Mouse (Mus musculus): ENCODE measurements around the gene Mtpn. TPM values are rescaled to one million over a fixed set of nuclear protein-coding genes. Genes with fewer than 3 reads are reported as not detected.

Gene Mtpn
- polyA plus RNA-seq, 1 experiment from 2014 or later = 154 TPM

GRCm38 (mm10) chr6:35499978-35500667 lies 39.6 kb downstream of the Mtpn start:
- Histone ChIP-seq H3K4me2 (no peak overlapping the region), H3K36me3 (no peaks in the 10 kb centered on the region), H3K4me3 (replicated peaks) (no peak overlapping the region), H3K27ac (no peak overlapping the region), H3K9ac (no peak overlapping the region), H3K9me3 (no peaks in the 10 kb centered on the region), H3K4me1 (no peaks in the 10 kb centered on the region), H3K27me3 (replicated peaks) (no peaks in the 10 kb centered on the region)
- 85% methylated on average over 5 of the region's 5 CpGs for WGBS
- ATAC-seq (ENCODE audit: insufficient read depth, low FRiP score, low read depth) = no peak

DNA sequence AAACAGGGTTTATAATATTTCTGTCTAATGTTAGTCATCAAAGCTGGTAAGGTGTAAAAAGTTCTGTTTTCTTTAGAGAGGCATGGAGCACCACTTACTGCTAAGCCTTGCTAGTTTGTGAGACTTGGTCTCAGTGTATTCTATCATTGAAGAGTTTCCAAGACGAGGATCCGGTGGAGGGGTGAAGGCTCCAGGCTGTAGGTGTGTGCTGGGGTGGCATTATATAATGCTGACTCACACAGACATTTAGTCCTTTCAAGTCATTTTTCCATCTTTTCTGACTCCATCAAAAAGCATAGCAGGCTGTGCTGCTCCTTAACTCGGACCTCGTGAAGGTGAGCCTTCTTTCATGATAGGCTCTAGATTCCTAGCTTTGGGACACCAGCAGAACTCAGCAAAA lies 42.3 kb downstream of the Mtpn start:
- Histone ChIP-seq H3K27me3 (replicated peaks) (no peaks in the 10 kb centered on the region), H3K4me1 (no peaks in the 10 kb centered on the region), H3K9ac (no peak overlapping the region), H3K36me3 (no peaks in the 10 kb centered on the region), H3K9me3 (no peaks in the 10 kb centered on the region), H3K4me2 (no peak overlapping the region), H3K4me3 (replicated peaks) (no peak overlapping the region), H3K27ac (no peak overlapping the region)
- ATAC-seq (ENCODE audit: insufficient read depth, low FRiP score, low read depth) = no peak
- WGBS = 92% methylated on average over 4 of the region's 4 CpGs

DNA sequence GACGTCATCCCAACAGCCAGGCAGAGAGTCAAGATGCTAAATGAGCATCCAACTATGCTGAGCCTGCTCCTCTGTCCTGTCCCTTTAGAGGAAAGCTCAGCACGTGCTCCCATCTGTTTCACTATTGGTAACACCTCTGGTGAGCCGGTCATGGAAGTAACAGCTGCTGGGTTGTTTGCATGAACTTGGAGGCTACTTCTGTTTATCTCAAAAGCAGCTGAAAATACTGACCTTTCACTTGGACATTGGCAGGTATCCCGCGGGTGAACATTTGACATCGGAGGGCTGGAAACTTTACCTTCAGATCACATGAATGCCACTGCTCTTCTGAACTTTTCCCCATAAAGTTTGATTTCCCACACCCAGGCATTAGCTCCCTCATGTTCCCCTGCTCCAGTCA lies 45.8 kb downstream of the Mtpn start:
- no peaks in the 10 kb centered on the region for H3K4me1 ChIP-seq
- no peaks in the 10 kb centered on the region for H3K9me3 ChIP-seq
- H3K9ac ChIP-seq = no peak overlapping the region
- H3K27ac ChIP-seq = no peak overlapping the region
- WGBS = 69% methylated on average over 6 of the region's 6 CpGs
- no peak for ATAC-seq (ENCODE audit: insufficient read depth, low FRiP score, low read depth)
- no peak overlapping the region for H3K4me2 ChIP-seq
- H3K27me3 ChIP-seq (replicated peaks) = no peaks in the 10 kb centered on the region
- H3K4me3 ChIP-seq (replicated peaks) = no peak overlapping the region
- H3K36me3 ChIP-seq = no peaks in the 10 kb centered on the region

DNA sequence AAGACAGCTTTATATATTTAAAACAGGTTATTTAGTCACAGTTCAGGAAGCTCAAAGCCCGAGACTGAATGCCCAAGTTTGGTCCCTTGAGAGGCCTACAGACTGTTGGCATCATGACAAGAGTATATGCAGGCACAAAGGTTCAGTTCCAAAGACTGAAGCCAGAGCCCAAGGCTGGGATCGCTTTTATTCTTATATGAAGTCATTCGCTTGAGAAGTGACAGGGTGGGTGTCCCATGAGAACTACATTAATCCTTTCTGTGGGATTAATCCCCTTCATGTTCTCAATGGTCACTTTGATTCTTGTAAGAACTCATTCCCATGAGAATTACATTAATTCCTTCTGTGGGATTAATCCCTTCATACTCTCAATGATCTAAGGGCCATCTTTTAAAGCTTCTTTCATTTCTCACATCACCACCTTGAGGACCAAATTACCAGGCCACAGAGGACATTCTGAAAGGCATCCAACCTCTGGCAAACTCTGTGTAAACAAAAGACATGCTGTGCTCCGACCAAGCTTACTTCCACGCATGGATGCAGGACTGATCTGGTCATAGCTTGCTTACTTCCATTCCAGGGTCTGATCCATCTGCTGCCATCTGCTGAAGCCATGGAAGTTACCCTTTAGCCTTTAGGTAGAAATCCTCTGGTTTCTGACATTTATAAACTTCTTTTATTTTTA lies 59.9 kb downstream of the Mtpn start:
- Histone ChIP-seq H3K4me1 (no peaks in the 10 kb centered on the region), H3K9ac (no peak overlapping the region), H3K4me2 (no peak overlapping the region), H3K27me3 (replicated peaks) (no peaks in the 10 kb centered on the region), H3K36me3 (no peaks in the 10 kb centered on the region), H3K27ac (no peak overlapping the region), H3K9me3 (no peaks in the 10 kb centered on the region), H3K4me3 (replicated peaks) (no peak overlapping the region)
- 67% methylated on average over 5 of the region's 5 CpGs for WGBS
- ATAC-seq (ENCODE audit: insufficient read depth, low FRiP score, low read depth) = no peak

GRCm38 (mm10) chr6:35476830-35477229 lies 62.9 kb downstream of the Mtpn start:
- H3K27ac ChIP-seq = no peak overlapping the region
- no peak for ATAC-seq (ENCODE audit: insufficient read depth, low FRiP score, low read depth)
- H3K9ac ChIP-seq = no peak overlapping the region
- no peaks in the 10 kb centered on the region for H3K27me3 ChIP-seq (replicated peaks)
- 72% methylated on average over 1 of the region's 1 CpGs for WGBS
- no peaks in the 10 kb centered on the region for H3K9me3 ChIP-seq
- H3K4me1 ChIP-seq = no peaks in the 10 kb centered on the region
- no peak overlapping the region for H3K4me3 ChIP-seq (replicated peaks)
- H3K36me3 ChIP-seq = no peaks in the 10 kb centered on the region
- no peak overlapping the region for H3K4me2 ChIP-seq

- WGBS = 78% methylated on average over 5 of the region's 5 CpGs
- Histone ChIP-seq H3K9ac (no peak overlapping the region), H3K4me1 (no peaks in the 10 kb centered on the region)
These were observed 76.0 kb downstream of the Mtpn start for GRCm38 (mm10) chr6:35463450-35464395.

DNA sequence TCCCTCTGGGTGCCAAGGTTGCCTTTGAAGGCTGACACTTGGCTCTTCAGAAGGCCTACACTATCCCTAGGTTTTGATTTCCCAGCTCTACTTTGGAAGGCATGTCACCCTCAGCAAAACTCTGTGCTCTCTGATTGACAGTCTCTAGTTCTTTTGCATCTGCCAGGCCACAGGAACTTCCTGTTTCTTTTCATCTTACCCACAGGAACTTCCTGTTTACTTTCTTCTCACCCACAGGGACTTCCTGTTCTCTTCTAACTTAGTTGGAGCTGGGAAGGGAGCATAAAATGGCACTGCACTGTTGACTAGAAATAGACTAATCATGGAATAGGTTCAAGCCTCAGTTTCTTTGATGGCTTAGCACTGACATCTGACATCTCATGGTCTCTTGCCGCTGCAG lies 77.2 kb downstream of the Mtpn start:
- no peak for ATAC-seq (ENCODE audit: insufficient read depth, low FRiP score, low read depth)
- WGBS = 98% methylated on average over 1 of the region's 1 CpGs
- Histone ChIP-seq H3K4me2 (no peak overlapping the region), H3K27ac (no peak overlapping the region), H3K27me3 (replicated peaks) (no peaks in the 10 kb centered on the region), H3K36me3 (no peaks in the 10 kb centered on the region), H3K9ac (no peak overlapping the region), H3K9me3 (no peaks in the 10 kb centered on the region), H3K4me1 (no peaks in the 10 kb centered on the region), H3K4me3 (replicated peaks) (no peak overlapping the region)

More at GRCm38 (mm10) chr6:35463450-35464395, 76.0 kb downstream of the Mtpn start:
- H3K27ac ChIP-seq = no peak overlapping the region
- no peaks in the 10 kb centered on the region for H3K27me3 ChIP-seq (replicated peaks)
- no peak overlapping the region for H3K4me3 ChIP-seq (replicated peaks)
- no peak overlapping the region for H3K4me2 ChIP-seq
- no peaks in the 10 kb centered on the region for H3K9me3 ChIP-seq
- no peaks in the 10 kb centered on the region for H3K36me3 ChIP-seq
- ATAC-seq (ENCODE audit: insufficient read depth, low FRiP score, low read depth) = no peak

Small RNA genes within 50 kb of the gene (microRNA-seq; reads per million reads assigned to microRNA genes)
- gene Gm23053 = not detected

Other genes starting within 250 kb of the Mtpn start
- gene Slc13a4, start 231.8 kb downstream of the Mtpn start, polyA plus RNA-seq (2015; fragmentation: Nextera tagmentation; extraction: Ambion mirVana) = 0.26 and 0.54 TPM in 2 replicates
- 1.3 and 2.4 TPM in 2 replicates for gene Fam180a, start 213.7 kb downstream of the Mtpn start, polyA plus RNA-seq (2015; fragmentation: Nextera tagmentation; extraction: Ambion mirVana)